Mouse (Mus musculus) brain, embryonic 14.5 days (tissue): ENCODE measurements at regions not wholly inside any gene's neighbourhood (a gene's known extent, or its start where the extent isn't known, plus 50 kb on each side); places are given as distances from the start of the nearest gene placed in this dataset.

Experiments used
- CTCF ChIP-seq: fragments of 200-500 bp; IDR thresholded peaks from 2 replicates; pipeline ENCODE4 v1.5.1; 2012; ENCODE audit warnings: inconsistent platforms, mild to moderate bottlenecking, moderate library complexity, borderline replicate concordance; ENCODE audit not compliant: insufficient read depth, insufficient read length; ENCODE audit errors: extremely low read depth
- POLR2A ChIP-seq: fragments of 200-500 bp; IDR thresholded peaks from 2 replicates; pipeline ENCODE4 v1.6.1; 2012; ENCODE audit warnings: mild to moderate bottlenecking, inconsistent platforms, borderline replicate concordance; ENCODE audit not compliant: poor library complexity, insufficient read depth, insufficient read length, severe bottlenecking; ENCODE audit errors: extremely low read depth

GRCm38 (mm10) chr16:78242678-78243077, 58.6 kb upstream of the Cxadr start:
- TF ChIP-seq CTCF (no peak), POLR2A (no peak)
